Comparison of ENCODE assay signal across 17 mouse cellular contexts in genomic region chr12:109926643-109927042, GRCm38 (mm10).
DNase-seq lines count a peak whose midpoint lies in the region; ATAC-seq and TF ChIP-seq lines count a peak whose summit lies in the region.
"Had no signal": no experiment of that assay in that cellular context is flagged by ENCODE, and none has a peak within 500 bp of the region (broad histone marks: within the 10 kb centered on the region; RNA-seq: fewer than 3 reads in every experiment).

No protein-coding gene starts in this region.

- H3K9ac ChIP-seq in hindbrain, postnatal 0 days (replicated peaks; ENCODE audit: low read length), result no peak overlapping the region
- H3K9ac ChIP-seq in hindbrain, embryonic 16.5 days (ENCODE audit: low read depth, low read length), result no peak overlapping the region
- H3K9ac ChIP-seq in lung, embryonic 14.5 days, result no peak overlapping the region
- H3K9ac ChIP-seq: neural tube, embryonic 15.5 days; stomach, embryonic 15.5 days had no signal

- ATAC-seq in hindbrain, postnatal 0 days, result no peak
- ATAC-seq in hindbrain, embryonic 16.5 days, result no peak
- no peak for ATAC-seq in lung, embryonic 14.5 days (ENCODE audit: insufficient read depth)
- ATAC-seq: inflammation-experienced regulatory T-cells, adult 6 months had no signal

- no peak overlapping the region for H3K4me2 ChIP-seq in hindbrain, postnatal 0 days (ENCODE audit: low read depth, low read length)
- H3K4me2 ChIP-seq in hindbrain, embryonic 16.5 days (ENCODE audit: low read length), result no peak overlapping the region
- no peak overlapping the region for H3K4me2 ChIP-seq in lung, embryonic 14.5 days
- H3K4me2 ChIP-seq: liver, embryonic 11.5 days; neural tube, embryonic 15.5 days; stomach, embryonic 15.5 days had no signal

- TF ChIP-seq CTCF in hindbrain, postnatal 0 days (IDR thresholded peaks at IDR 0.05; ENCODE audit: low read depth), result peak; percentile 28; the same call in 1 of the 2 replicates
- peak; percentile 35; the same call in 1 of the 2 replicates for TF ChIP-seq CTCF in lung, embryonic 14.5 days (IDR thresholded peaks at IDR 0.05; ENCODE audit: low read depth)

- H3K27ac ChIP-seq in hindbrain, postnatal 0 days, result no peak overlapping the region
- H3K27ac ChIP-seq in hindbrain, embryonic 16.5 days (ENCODE audit: low read depth, low read length), result no peak overlapping the region
- H3K27ac ChIP-seq in lung, embryonic 14.5 days (ENCODE audit: low read depth), result no peak overlapping the region
- H3K27ac ChIP-seq: neural tube, embryonic 15.5 days; stomach, embryonic 15.5 days had no signal

- peak; percentile 41 to 43 for DNase-seq in cerebellum, postnatal 10 days
- DNase-seq in cerebellum, adult 8-10 months, result no peak
- no peak for DNase-seq in hindbrain, postnatal 0 days (ENCODE audit: low spot score)
- DNase-seq in lung, embryonic 14.5 days, result peak; percentile 72
- DNase-seq in lung, postnatal 25 days (ENCODE audit: low spot score), result no peak
- peak; percentile 30 for DNase-seq in retina, postnatal 1 day
- DNase-seq in thymus, postnatal 36 days, result no peak
- DNase-seq: cerebellum, postnatal 25 days; kidney, postnatal 36 days; spleen, adult 18-20 months; thymus, postnatal 14 days had no signal

- H3K4me3 ChIP-seq in hindbrain, postnatal 0 days (ENCODE audit: low read length), result no peak overlapping the region
- no peak overlapping the region for H3K4me3 ChIP-seq in hindbrain, embryonic 16.5 days (ENCODE audit: low read length)
- H3K4me3 ChIP-seq in lung, embryonic 14.5 days (ENCODE audit: low read depth, low read length), result no peak overlapping the region
- H3K4me3 ChIP-seq: megakaryocyte, embryonic 14.5 days; neural tube, embryonic 15.5 days; stomach, embryonic 15.5 days had no signal

- H3K36me3 ChIP-seq in hindbrain, postnatal 0 days (ENCODE audit: insufficient read depth, low read length), result no peaks in the 10 kb centered on the region
- H3K36me3 ChIP-seq in hindbrain, embryonic 16.5 days (ENCODE audit: control insufficient read depth, insufficient read depth, low read length), result no peaks in the 10 kb centered on the region
- H3K36me3 ChIP-seq in lung, embryonic 14.5 days (ENCODE audit: insufficient read depth), result no peaks in the 10 kb centered on the region
- H3K36me3 ChIP-seq: neural tube, embryonic 15.5 days; stomach, embryonic 15.5 days had no signal

- no peaks in the 10 kb centered on the region for H3K9me3 ChIP-seq in hindbrain, postnatal 0 days (ENCODE audit: low read length)
- no peaks in the 10 kb centered on the region for H3K9me3 ChIP-seq in hindbrain, embryonic 16.5 days (ENCODE audit: control insufficient read depth, low read length)
- peaks cover 3% of the 10 kb centered on the region; the same call in 1 of the 2 replicates for H3K9me3 ChIP-seq in lung, embryonic 14.5 days (ENCODE audit: low read depth, low read length)
- H3K9me3 ChIP-seq: megakaryocyte, embryonic 14.5 days; neural tube, embryonic 15.5 days; stomach, embryonic 15.5 days had no signal

- no peaks in the 10 kb centered on the region for H3K4me1 ChIP-seq in hindbrain, postnatal 0 days (ENCODE audit: insufficient read depth, low read length)
- no peaks in the 10 kb centered on the region for H3K4me1 ChIP-seq in hindbrain, embryonic 16.5 days (ENCODE audit: control insufficient read depth, insufficient read depth, low read depth, low read length)
- H3K4me1 ChIP-seq in lung, embryonic 14.5 days (ENCODE audit: insufficient read depth), result no peaks in the 10 kb centered on the region
- H3K4me1 ChIP-seq: megakaryocyte, embryonic 14.5 days; neural tube, embryonic 15.5 days; stomach, embryonic 15.5 days had no signal

- no peaks in the 10 kb centered on the region for H3K27me3 ChIP-seq in hindbrain, postnatal 0 days (ENCODE audit: insufficient read depth, low read length)
- no peaks in the 10 kb centered on the region for H3K27me3 ChIP-seq in hindbrain, embryonic 16.5 days (replicated peaks; ENCODE audit: control insufficient read depth, insufficient read depth, low read length)
- no peaks in the 10 kb centered on the region for H3K27me3 ChIP-seq in lung, embryonic 14.5 days (ENCODE audit: insufficient read depth, low read length)
- H3K27me3 ChIP-seq: neural tube, embryonic 15.5 days; stomach, embryonic 15.5 days had no signal

- WGBS in hindbrain, postnatal 0 days, result 51% methylated on average over 12 of the region's 12 CpGs
- WGBS in hindbrain, embryonic 16.5 days, result 52% methylated on average over 12 of the region's 12 CpGs
- 40% methylated on average over 12 of the region's 12 CpGs for WGBS in lung, embryonic 14.5 days

Comparison
In these comparisons a context has a peak if more than half of its experiments do, and no peak if none do; other contexts are left out.
1. DNase-seq: peak in cerebellum, postnatal 10 days (2 of 2), lung, embryonic 14.5 days (single experiment) and retina, postnatal 1 day (single experiment); none in cerebellum, adult 8-10 months (single experiment), hindbrain, postnatal 0 days (single experiment), lung, postnatal 25 days (single experiment) and thymus, postnatal 36 days (0 of 2).